Mouse (Mus musculus): ENCODE measurements around the gene Rc3h2. TPM values are rescaled to one million over a fixed set of nuclear protein-coding genes. Genes with fewer than 3 reads are reported as not detected.

The Rc3h2 gene
- polyA plus RNA-seq, 1 experiment from 2014 or later: 18.0 TPM

DNA sequence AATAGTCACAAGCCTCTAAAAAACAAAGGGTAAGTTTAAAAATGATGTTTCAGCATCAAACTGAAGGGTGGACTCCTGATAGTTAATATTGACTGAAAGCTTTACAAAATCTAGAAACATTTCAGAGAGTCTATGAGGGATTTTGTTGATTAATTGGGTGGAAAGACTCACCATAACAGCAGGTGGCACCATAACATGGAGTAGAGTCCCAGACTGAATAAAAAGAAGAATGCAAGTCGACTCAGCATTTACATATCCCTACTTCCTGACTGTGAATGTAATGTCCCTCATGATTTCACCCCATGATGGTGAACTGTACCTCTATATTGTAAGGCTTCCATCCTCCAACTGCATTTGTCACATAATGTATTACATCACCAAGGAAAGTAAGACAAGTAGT, 27.2 kb downstream of the Rc3h2 start:
- Histone ChIP-seq H3K27me3 (no peaks in the 10 kb centered on the region), H3K4me3 (no peak overlapping the region), H3K4me1 (no peaks in the 10 kb centered on the region), H3K9me3 (no peaks in the 10 kb centered on the region), H3K4me2 (replicated peaks) (no peak overlapping the region), H3K36me3 (peaks cover 48% of the 10 kb centered on the region), H3K27ac (no peak overlapping the region), H3K9ac (no peak overlapping the region)
- ATAC-seq (ENCODE audit: low FRiP score, low read depth): no peak
- WGBS: 75% methylated on average over 1 of the region's 1 CpGs

DNA sequence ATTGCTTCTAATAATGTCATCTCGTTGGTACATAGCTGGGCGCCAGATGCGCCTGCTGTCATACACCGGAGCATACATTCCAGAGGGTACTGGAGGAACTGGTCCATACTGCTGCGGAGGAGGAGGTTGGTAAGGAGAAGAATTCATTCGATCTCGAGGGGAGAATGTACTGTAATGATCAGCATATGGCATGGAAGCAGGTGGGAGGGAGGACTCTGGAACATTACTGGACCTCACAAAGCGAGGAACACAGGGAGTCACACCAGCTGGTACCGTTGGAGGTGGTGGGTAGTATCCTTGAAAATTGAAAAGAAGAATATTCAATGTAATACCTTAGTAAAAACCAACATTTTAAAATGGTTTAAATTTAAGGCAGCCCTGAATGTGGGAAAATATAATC, 39.8 kb downstream of the Rc3h2 start:
- WGBS: 93% methylated on average over 9 of the region's 9 CpGs
- Histone ChIP-seq H3K27me3 (no peaks in the 10 kb centered on the region), H3K9me3 (no peaks in the 10 kb centered on the region), H3K9ac (no peak overlapping the region), H3K4me3 (no peak overlapping the region), H3K4me2 (replicated peaks) (no peak overlapping the region), H3K4me1 (no peaks in the 10 kb centered on the region), H3K36me3 (peaks cover 44% of the 10 kb centered on the region), H3K27ac (no peak overlapping the region)
- no peak for ATAC-seq (ENCODE audit: low FRiP score, low read depth)

DNA sequence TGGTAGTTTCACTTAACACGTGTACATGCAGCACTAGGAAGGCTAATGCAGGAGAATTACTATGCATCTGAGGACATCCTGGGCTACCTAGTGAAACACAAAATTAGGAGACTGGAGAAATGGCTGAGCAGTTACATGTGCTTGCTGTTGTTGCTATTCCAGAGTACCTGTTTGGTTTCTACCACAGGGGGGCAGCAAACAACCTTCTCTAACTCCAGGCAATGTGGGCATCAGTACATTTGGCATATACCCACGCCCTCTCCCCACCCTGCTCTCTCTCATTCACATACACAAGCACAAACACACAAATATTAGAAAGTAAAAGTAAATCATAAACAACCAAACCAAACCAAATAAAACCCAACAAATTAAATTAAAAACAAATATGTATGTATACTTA, 42.5 kb downstream of the Rc3h2 start:
- Histone ChIP-seq H3K4me1 (no peaks in the 10 kb centered on the region), H3K9ac (no peak overlapping the region), H3K9me3 (no peaks in the 10 kb centered on the region), H3K27ac (no peak overlapping the region), H3K36me3 (peaks cover 55% of the 10 kb centered on the region), H3K27me3 (no peaks in the 10 kb centered on the region), H3K4me2 (replicated peaks) (no peak overlapping the region), H3K4me3 (no peak overlapping the region)
- WGBS: 69% methylated on average over 2 of the region's 2 CpGs
- ATAC-seq (ENCODE audit: low FRiP score, low read depth): no peak

DNA sequence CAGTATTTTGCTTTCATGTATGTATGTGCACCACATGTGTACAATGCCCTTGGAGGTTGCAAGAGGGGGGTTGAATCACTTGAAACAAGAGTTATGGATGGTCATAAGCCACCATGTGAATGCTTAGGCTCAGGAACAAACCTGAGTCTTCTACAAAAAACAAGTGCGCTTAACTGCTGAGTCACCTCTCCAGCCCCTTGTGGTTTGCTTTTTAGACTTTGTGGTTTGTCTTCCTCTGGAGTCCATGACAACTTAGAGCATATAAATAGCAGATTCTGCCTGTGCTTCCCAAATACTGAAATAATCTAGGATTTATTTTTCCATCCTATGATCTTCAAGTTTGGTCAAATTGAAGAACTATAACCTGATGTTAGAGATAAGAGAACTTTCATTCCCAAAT, 46.7 kb downstream of the Rc3h2 start:
- WGBS: 97% methylated on average over 1 of the region's 1 CpGs
- ATAC-seq (ENCODE audit: low FRiP score, low read depth): no peak
- no peaks in the 10 kb centered on the region for H3K4me1 ChIP-seq
- H3K9me3 ChIP-seq: no peaks in the 10 kb centered on the region
- no peak overlapping the region for H3K4me2 ChIP-seq (replicated peaks)
- H3K4me3 ChIP-seq: no peak overlapping the region
- peaks cover 46% of the 10 kb centered on the region for H3K36me3 ChIP-seq
- H3K27me3 ChIP-seq: no peaks in the 10 kb centered on the region
- H3K9ac ChIP-seq: no peak overlapping the region
- no peak overlapping the region for H3K27ac ChIP-seq

DNA sequence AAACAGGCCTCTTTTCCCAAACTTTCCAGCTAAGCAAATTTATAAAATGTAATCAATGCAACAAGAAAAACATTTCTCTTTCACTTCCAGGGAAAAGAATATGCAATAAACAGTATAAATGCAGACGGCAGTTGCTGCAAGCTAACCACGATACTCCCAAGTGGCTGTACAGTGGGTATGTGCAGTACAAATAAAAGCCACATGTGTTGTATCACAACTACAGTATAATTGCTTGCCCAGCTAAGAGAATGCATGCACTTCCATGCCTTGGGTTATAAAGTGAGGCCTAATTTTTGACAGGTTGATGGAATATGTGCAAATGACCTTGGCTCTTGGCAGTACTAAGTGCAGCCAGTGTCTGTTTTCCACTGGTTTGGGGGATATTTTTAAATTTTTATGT, 52.1 kb downstream of the Rc3h2 start:
- no peak overlapping the region for H3K4me2 ChIP-seq (replicated peaks)
- 42% methylated on average over 2 of the region's 2 CpGs for WGBS
- no peak overlapping the region for H3K27ac ChIP-seq
- no peak for ATAC-seq (ENCODE audit: low FRiP score, low read depth)
- no peak overlapping the region for H3K9ac ChIP-seq
- no peaks in the 10 kb centered on the region for H3K27me3 ChIP-seq
- H3K4me3 ChIP-seq: no peak overlapping the region
- no peaks in the 10 kb centered on the region for H3K9me3 ChIP-seq
- H3K4me1 ChIP-seq: no peaks in the 10 kb centered on the region
- H3K36me3 ChIP-seq: peaks cover 20% of the 10 kb centered on the region

DNA sequence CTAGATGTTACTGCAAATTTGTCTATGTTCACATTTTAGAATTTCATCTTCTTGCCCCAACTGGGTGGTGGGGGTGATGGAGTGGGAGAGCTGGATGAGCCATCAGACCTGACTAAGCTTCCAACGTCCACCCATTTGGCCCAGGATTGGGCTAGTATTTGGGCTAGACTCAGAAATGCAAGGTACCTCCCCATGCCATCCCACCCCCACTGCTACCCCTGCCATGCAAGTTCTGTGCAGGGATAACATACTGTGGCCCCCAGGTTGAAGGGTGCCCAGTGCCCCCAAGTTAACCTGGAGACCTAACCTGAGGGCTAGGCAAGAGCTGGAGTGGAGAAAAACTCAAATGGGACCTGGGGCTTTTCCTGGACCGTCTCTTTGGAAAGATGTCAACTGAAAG, 62.8 kb downstream of the Rc3h2 start:
- Histone ChIP-seq H3K9ac (no peak overlapping the region), H3K4me2 (replicated peaks) (peak overlapping the region; percentile 75), H3K36me3 (peaks cover 24% of the 10 kb centered on the region), H3K4me3 (peak overlapping the region; percentile 73; the same call in 1 of the 2 replicates), H3K9me3 (no peaks in the 10 kb centered on the region), H3K27me3 (no peaks in the 10 kb centered on the region), H3K4me1 (peaks cover 15% of the 10 kb centered on the region), H3K27ac (no peak overlapping the region)
- WGBS: 91% methylated on average over 2 of the region's 2 CpGs
- no peak for ATAC-seq (ENCODE audit: low FRiP score, low read depth)

DNA sequence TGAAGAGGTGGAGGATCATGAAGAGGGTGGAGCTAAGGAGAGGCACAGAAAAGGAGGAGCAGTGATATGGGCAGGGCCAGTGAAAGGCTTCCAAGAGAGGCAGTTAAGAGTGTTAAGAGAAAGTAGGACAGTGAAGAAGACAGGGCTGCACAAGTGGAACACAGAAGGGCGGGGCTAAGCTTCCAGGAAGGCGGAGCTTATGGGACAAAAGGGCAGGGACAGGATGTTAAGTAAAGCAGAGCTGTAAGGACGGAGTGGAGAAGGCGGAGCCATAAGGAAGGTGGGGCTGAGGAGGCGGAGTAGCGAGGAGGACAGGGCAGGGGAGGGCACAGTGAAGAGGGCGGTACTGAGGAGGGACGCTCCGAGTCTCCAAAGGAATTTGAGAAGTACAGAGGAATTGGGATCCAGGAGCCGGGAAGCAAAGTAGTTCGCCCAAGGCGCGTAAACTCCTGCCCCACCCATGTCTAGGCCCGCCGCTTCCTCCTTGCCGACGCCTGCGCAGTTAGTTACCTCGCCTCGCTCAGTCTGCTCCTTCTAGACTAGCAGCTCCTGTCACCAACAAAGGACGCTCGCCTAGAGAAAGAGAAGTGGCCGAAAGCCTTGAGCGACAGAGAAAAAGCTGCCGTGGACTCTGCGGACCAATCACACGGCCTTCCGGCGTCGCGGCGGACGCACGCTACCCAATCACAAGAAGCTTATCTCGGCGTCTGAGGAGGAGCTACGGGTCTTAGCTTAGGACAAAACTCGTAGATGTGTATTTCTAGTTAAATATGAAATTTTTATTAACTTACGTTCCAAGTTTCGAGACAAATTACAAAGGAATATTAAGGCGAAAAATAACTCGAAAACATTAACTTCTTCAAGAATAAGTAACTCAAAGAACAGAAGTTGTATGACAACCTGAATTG, 63.8 kb downstream of the Rc3h2 start, which contains the start of gene Pdcl:
Gene Pdcl (minus strand): TSS at position 700 of the 908 bp plus-strand sequence.
- Histone ChIP-seq H3K36me3 (peaks cover 34% of the 10 kb centered on the region), H3K9ac (peak within 1 kb of the TSS; percentile 81), H3K4me1 (peaks cover 15% of the 10 kb centered on the region), H3K4me2 (replicated peaks) (peak within 1 kb of the TSS; percentile 75), H3K27ac (peak within 1 kb of the TSS; percentile 98), H3K27me3 (no peaks in the 10 kb centered on the region), H3K4me3 (peak within 1 kb of the TSS; percentile 73), H3K9me3 (no peaks in the 10 kb centered on the region)
- WGBS: under 1% methylated on average over 42 of the region's 42 CpGs
- peak; percentile 99 for ATAC-seq (ENCODE audit: low FRiP score, low read depth)

DNA sequence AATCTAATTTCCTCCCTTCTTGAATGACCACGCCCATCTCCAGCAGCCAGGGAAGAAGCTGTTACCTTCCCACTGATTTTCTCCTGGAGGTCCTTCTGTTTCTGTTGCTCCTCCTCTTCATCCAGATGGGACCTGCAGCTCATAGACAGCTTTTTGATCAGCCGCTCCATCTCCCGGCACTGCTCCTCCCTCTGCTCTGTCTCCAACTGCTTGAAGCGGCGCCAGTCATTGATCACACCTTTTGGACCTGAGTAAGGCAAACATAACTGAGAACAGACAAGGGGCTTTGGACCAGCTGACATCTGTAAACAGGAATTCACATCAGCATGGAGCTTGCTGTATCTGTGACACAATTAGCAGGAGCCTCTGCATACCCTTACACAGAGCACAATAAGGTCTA, 67.1 kb downstream of the Rc3h2 start:
- WGBS: 97% methylated on average over 5 of the region's 5 CpGs
- H3K4me1 ChIP-seq: peaks cover 15% of the 10 kb centered on the region
- H3K4me3 ChIP-seq: no peak overlapping the region
- no peaks in the 10 kb centered on the region for H3K9me3 ChIP-seq
- no peak overlapping the region for H3K27ac ChIP-seq
- H3K27me3 ChIP-seq: no peaks in the 10 kb centered on the region
- H3K36me3 ChIP-seq: peaks cover 64% of the 10 kb centered on the region
- H3K4me2 ChIP-seq (replicated peaks): no peak overlapping the region
- ATAC-seq (ENCODE audit: low FRiP score, low read depth): no peak
- no peak overlapping the region for H3K9ac ChIP-seq

DNA sequence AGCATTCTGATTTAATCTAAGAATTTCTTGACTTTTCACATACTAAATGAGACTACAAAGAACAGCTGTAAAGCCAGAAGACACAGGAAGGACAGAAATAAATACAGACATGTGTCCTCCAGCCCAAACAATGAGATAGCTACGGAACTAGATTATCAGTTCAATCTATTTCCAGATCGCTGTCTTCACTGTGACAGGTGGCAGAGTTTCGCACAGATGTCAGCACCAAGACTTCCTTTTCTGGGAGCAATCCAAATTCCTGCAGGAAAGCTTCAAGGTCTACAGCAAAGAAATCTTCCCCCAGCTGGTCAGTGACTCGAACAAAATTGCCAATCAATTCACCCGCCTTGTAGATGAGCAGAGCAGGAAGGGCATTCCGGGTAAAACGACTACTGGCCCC, 71.0 kb downstream of the Rc3h2 start:
- no peak for ATAC-seq (ENCODE audit: low FRiP score, low read depth)
- Histone ChIP-seq H3K9me3 (no peaks in the 10 kb centered on the region), H3K27ac (no peak overlapping the region), H3K4me1 (no peaks in the 10 kb centered on the region), H3K27me3 (no peaks in the 10 kb centered on the region), H3K4me3 (no peak overlapping the region), H3K36me3 (peaks cover 66% of the 10 kb centered on the region), H3K4me2 (replicated peaks) (no peak overlapping the region), H3K9ac (no peak overlapping the region)
- WGBS: 87% methylated on average over 7 of the region's 7 CpGs

DNA sequence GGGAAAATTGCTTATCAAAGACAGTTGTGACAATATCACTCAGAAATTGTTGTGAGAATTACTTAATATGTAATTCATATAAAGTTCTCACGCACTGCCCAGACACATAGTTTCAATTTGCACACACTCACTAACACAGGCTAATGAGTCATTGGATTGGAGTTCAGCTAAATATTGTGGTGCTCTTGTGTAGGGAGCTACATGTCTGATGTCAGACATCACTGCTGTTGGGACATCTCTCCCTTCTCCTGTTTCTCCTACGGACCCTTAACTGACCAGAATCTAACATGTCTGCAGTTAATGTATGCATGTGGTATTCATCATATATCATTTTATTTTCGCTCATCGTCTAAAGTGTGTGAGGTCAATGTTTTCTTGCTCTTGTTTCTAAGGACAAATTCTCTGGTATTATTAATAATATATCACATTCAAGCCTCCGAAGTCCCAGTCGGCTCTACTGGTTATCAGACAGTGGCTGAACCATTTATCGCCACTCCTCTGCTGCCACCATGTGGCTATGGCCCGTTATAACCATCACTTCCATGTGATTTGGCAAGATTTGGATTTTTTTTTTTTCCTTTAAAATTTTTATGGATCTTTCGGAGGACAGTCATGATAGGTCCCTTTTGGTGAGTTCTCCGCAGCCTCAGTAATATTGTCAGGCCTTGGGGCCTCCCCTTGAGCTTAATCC, 84.1 kb downstream of the Rc3h2 start:
- no peaks in the 10 kb centered on the region for H3K36me3 ChIP-seq
- H3K27me3 ChIP-seq: no peaks in the 10 kb centered on the region
- no peak overlapping the region for H3K9ac ChIP-seq
- H3K9me3 ChIP-seq: no peaks in the 10 kb centered on the region
- no peak overlapping the region for H3K4me3 ChIP-seq
- no peak for ATAC-seq (ENCODE audit: low FRiP score, low read depth)
- no peak overlapping the region for H3K4me2 ChIP-seq (replicated peaks)
- H3K4me1 ChIP-seq: no peaks in the 10 kb centered on the region
- WGBS: 58% methylated on average over 10 of the region's 10 CpGs
- H3K27ac ChIP-seq: no peak overlapping the region

DNA sequence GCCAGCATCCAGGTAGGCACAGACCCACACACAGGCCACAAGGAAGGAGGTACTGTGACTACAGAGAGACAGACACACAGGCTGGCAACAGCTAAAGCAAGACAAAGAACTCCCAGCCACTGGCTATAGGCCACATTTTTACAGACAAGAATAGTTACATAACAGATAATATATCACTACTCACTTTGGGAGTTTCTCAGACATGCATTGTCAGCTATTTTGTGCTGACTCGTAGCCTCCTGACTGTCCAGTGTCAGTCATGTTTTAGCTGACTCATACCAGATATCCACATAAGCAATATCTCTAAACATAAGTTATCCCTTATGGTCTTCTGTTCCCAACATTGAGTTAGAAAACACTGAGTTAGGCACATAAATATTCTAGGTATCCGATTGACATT, 89.4 kb downstream of the Rc3h2 start:
- Histone ChIP-seq H3K4me2 (replicated peaks) (no peak overlapping the region), H3K27me3 (no peaks in the 10 kb centered on the region), H3K9me3 (no peaks in the 10 kb centered on the region), H3K36me3 (no peaks in the 10 kb centered on the region), H3K4me3 (no peak overlapping the region), H3K9ac (no peak overlapping the region), H3K27ac (no peak overlapping the region), H3K4me1 (no peaks in the 10 kb centered on the region)
- ATAC-seq (ENCODE audit: low FRiP score, low read depth): no peak
- WGBS: 88% methylated on average over 2 of the region's 2 CpGs

DNA sequence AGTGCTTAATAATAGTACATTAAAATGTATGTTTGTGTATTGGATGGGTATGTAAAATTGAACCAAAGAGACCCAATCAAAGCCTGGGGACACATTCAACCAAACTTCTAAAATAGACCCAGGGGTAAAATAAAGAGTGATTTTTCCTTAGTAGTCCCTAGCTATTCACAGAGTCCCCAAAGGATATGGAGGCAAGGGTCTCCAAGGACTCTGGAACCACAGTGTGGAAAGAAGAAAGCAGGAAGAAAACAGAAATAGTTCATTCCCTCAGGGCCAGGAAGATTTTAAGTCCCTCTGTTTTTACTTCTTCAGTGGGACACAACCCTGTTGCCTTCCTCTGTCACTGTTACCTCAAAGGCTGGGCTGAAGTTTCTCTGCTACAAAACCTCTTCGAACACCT, 96.5 kb downstream of the Rc3h2 start, which contains the start of gene Olfr368:
Gene Olfr368 (plus strand): TSS at position 301 of the 400 bp plus-strand sequence.
- no peak for ATAC-seq (ENCODE audit: low FRiP score, low read depth)
- H3K4me1 ChIP-seq: no peaks in the 10 kb centered on the region
- H3K9ac ChIP-seq: no peak within 1 kb of the TSS
- H3K9me3 ChIP-seq: no peaks in the 10 kb centered on the region
- no peak within 1 kb of the TSS for H3K4me3 ChIP-seq
- no peak within 1 kb of the TSS for H3K4me2 ChIP-seq (replicated peaks)
- WGBS: 77% methylated on average over 1 of the region's 1 CpGs
- H3K36me3 ChIP-seq: no peaks in the 10 kb centered on the region
- H3K27me3 ChIP-seq: no peaks in the 10 kb centered on the region
- no peak within 1 kb of the TSS for H3K27ac ChIP-seq

Data from limb, embryonic 13.5 days (tissue).